Mouse (Mus musculus) kidney, adult 18-20 months (tissue): ENCODE data around the gene Vkorc1l1.
A peak's percentile ranks its signal among the peaks of the same experiment; 100 is the strongest.

Source experiments
- DNase-seq: peaks from one replicate; pipeline ENCODE4 v3.0.0; 2021

Gene Vkorc1l1

DNA sequence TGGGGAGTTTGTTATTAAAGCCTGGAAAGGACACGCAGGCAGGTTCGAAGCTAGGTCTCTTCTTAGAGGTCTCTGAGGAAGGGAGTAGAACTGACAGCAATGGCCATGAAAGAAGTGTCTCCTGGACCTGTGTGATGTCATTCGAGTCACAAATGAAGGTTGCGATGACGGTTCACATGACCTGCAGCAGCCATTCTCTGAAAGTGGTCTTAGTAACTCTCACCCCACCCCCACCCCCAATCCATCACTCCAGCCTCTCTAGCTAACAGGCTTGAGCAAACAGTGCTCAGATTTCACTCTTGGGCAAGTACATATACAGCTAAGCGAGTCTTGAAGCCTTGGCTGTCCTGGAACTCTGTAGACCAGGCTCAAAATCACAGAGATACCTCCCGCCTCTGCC is 61.5 kb downstream of the Vkorc1l1 start:
- DNase-seq: no peak

DNA sequence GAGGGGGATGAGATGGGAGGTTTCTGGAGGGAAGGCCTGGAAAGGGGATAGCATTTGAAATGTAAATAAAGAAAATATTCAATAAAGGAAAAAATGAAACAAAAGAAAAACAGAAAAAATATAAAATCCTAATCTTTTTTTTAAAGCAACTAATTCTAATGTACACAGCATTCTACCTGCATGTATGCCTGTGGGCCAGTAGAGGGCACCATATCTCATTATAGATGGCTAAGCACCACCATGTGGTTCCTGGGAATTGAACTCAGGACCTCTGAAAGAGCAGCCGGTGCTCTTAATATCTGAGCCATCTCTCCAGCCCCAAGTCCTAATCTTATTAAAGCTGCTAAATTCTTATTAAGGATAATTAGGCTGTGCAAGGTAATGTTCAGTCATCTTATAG is 65.6 kb downstream of the Vkorc1l1 start:
- no peak for DNase-seq

GRCm38 (mm10) chr5:130008034-130008590 is 66.3 kb downstream of the Vkorc1l1 start:
- DNase-seq: no peak

DNA sequence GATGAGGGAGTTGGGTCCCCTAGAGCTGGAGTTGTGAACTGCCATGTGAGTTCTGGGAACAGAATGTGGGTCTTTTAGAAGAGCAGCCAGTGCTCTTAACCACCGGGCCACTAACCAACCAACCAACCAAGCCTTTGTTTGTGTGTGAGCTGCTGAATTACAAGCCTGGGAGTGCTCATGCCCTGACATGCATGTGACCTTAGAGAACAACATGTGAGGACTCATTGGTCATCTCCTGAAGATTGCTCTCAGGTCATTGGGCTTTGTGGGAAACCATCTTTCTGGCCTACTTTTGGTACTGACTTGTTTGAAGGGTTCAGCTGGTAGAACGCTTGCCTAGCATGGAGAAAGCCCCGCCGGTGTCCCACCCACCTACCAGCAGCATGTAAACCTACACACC is 68.0 kb downstream of the Vkorc1l1 start:
- DNase-seq: no peak

- DNase-seq: no peak
Observed at GRCm38 (mm10) chr5:130010961-130011360, 69.2 kb downstream of the Vkorc1l1 start.

DNA sequence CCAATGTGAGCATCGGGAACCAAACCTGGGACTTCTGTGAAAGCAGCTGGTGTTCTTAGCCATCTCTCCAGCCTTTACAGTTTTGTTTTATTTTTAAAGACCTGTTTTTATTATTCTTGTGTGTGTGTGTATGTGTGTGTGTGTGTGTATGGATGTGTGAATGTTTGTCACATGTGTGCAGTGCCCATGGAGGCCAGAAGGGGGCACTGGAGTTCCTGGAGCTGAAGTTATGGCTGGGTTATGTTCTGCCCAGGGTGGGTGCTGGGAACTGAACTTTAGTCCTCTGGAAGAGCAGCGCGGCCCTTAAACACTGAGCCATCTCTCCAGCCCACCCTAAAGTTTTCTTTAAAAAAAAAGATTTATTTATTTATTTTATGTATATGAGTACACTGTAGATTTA is 73.3 kb downstream of the Vkorc1l1 start:
- no peak for DNase-seq

- DNase-seq: no peak
Observed at GRCm38 (mm10) chr5:130019461-130019860, 77.7 kb downstream of the Vkorc1l1 start.

- DNase-seq: no peak
Observed at GRCm38 (mm10) chr5:130021361-130021966, 79.7 kb downstream of the Vkorc1l1 start.

DNA sequence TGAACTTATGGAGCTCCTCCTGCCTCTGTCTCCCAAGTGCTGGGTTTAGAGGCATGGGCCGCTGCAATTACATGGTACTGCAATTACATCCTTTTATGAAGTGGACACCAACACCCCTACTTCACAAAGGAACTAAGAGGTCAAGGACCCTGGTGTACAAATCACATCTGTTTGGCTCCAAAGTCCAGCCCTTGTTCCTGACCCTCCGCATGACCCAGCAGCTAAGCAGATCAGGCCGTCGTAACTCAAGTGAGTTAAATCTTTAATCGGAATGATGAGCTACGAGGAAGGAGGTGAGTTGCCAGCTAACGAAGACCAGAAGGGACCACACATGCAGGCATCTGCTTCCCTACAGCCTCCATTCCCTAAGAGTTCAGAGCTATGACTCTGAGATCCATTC is 80.6 kb downstream of the Vkorc1l1 start:
- DNase-seq: peak; percentile 45

DNA sequence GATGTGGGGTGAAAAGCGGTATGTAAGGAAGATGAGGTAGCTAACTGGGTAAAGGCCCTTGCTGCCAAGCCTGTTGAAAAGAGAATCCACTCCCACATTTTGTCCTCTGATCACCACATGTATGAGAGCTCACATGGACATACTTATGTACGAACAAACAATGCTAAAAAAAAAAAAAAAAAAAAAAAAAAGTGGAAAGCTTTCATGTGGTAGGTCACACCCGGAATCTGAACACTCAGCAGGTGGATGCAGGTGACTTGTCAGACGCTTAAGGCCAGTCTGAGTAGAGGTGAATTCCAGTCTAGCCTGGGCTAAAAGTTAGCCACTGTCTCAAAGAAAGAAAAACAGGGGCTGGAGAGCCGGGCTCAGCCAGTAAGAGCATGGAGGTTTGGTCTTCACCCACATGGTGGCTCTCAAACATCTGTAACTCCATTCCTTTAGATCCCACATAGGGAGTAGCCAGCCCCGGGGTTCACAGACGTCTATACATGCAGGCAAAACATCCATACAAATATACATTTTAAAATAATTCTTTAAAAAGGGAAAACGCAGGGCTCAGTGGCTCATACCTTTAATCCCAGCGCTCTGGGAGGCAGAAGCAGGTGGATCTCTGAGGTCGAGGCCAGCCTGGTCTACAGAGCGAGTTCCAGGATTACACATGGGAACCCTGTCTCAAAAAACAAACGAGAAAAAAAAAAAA is 81.4 kb downstream of the Vkorc1l1 start:
- no peak for DNase-seq

- DNase-seq: peak; percentile 92
Observed at GRCm38 (mm10) chr5:130023767-130024539, 82.2 kb downstream of the Vkorc1l1 start.

DNA sequence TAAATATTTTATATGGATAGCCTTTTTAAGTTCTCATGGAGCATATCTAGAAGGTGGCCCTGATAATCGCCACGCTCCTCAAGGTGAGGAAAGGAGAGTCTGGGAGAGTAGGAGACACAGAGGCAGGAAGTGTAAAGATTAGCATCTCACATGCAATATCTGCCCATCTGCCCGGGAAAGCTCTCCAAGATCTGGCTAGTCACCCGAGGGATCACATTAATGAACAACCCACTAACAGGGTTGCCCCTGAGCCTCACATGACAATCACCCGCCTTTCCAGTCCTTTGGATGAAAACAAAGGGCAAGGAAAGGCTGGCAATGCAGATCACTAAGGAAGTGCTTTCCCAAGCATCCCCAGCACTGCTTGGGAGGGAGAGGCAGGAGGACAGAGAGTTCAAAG is 85.4 kb downstream of the Vkorc1l1 start:
- peak; percentile 70 for DNase-seq

DNA sequence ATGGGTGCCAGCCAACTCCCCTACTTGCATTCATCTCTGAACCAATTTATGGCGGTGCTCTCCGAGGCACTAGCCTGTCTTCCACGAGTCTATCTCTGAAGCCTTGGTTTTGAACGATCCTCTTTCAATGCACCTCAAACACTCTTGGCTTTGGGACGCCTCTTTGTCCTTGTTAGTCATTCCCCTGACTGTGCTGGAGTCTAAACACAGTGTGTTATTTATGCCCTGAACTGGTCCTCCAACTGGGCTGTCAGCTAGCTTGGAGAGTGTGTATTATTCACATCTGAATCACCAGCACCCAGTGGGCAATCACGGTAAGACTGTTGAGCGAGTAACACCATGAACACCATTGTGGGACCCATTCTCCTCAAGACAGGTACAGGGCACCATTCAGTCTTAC is 85.9 kb downstream of the Vkorc1l1 start:
- DNase-seq: no peak

DNA sequence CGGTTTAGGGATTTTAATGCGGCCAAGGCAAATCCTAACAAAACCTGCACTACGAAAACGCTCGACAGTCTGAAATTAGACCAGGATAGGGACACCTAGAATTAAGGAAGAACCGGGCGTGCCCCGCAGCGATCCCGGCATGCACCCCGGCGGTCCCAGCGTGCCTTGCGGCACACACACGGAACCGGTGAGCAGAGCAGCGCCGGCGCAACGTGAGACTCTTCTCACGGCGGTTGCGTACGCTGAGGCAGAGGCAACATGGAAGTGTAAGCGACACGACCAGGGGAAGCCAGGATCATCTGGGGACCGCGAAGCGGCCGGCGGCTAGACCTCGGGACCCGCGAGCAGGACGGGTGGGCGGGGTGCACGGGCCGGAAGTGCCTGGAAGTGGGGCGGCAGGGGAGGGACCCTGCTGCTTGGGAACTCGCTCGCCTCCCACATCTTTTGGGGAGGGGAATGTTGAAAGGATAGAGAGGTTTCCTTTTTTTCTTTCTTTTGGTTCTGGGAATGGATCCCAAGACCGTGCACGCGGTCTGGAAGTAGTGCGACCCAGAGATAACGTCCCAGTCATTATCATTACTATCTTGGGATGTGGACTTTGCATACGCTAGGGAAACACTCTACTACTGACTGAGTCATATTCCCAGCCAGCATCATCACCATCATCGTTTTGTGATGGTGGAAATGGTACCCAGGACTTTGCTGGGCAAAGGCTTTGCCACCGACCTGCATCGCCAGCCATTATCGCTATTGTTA is 87.5 kb downstream of the Vkorc1l1 start, which contains the start of the genes Asl and Crcp:
Asl (minus strand) TSS at position 106 of the 756 bp plus-strand sequence.
Crcp (plus strand) TSS at position 149 of the 756 bp plus-strand sequence.
- DNase-seq: peak; percentile 91

- DNase-seq: no peak
Observed at GRCm38 (mm10) chr5:130031410-130032390, 89.9 kb downstream of the Vkorc1l1 start.

DNA sequence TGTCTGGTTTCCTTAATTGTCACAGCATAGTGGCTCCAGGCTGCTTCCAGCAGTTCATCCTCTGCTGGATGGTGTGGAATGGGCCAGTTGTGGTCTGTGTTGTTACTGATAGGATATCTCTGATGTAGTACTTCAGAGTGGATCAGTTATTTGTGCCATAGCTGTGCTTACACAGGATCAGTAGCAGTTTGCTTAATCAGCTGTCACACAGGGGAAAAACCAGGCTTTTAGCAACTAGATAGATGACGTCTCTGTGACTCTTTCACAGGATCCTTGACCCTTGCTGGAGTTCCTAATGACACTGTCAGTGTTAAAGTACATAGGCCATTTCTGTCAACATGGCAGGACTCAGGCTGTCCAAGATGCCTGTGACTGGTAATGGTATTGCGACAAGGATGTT is 92.1 kb downstream of the Vkorc1l1 start:
- DNase-seq: no peak
